Mouse (Mus musculus): ENCODE results near the gene Gorasp1. TPM values are rescaled to one million over a fixed set of nuclear protein-coding genes. Genes with fewer than 3 reads are reported as not detected.

Gene Gorasp1
- polyA plus RNA-seq, 1 experiment from 2014 or later, result 29.9 TPM

DNA sequence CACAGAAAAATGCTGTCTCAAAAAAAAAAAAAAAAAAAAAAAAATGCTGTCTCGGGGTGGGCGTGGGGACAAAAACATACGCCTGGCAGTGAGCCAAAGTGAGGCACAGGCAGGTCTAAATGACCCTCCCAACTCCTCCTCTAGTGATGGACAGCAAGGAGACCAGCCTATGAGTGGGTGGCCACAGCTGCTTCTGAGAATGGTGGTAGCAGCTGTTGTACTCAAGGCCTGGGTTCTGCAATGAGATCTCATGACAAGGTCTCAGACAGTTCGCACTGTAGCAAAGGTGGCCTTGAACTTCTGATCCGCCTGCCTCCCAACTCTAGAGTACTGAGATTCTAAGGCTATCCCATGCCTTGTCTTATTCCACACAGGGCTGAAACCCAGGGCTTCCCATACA lies 4.0 kb upstream of the Gorasp1 start:
- WGBS, result 91% methylated on average over 5 of the region's 5 CpGs
- no peaks in the 10 kb centered on the region for H3K27me3 ChIP-seq (ENCODE audit: poor library complexity, severe bottlenecking)
- no peak overlapping the region for H3K4me3 ChIP-seq
- peaks cover 27% of the 10 kb centered on the region for H3K4me1 ChIP-seq
- H3K27ac ChIP-seq, result no peak overlapping the region
- no peaks in the 10 kb centered on the region for H3K36me3 ChIP-seq (replicated peaks)
- no peaks in the 10 kb centered on the region for H3K9me3 ChIP-seq
- no peak for DNase-seq (ENCODE audit: extremely low spot score, low spot score)

DNA sequence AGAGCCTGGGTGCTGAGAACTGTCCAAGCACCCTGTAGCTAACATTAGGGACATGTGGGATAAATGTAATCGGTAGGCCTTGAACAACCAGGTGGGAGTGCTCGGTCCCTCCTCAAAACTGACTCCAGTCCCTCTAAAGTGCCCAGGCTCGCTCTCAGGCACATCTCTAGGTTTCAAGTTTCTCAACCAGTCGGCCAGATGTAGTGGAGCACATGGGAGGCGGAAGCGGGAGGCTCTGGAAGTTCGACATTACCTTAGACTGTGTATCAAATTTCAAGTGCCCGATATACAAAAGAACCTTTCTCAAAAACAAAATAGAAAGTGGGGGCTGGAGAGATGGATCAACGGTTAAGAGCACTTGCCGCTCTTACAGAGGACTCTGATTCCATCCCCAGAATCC lies 2.3 kb upstream of the Gorasp1 start:
- DNase-seq (ENCODE audit: extremely low spot score, low spot score), result no peak
- 74% methylated on average over 10 of the region's 10 CpGs for WGBS
- peaks cover 31% of the 10 kb centered on the region for H3K4me1 ChIP-seq
- H3K27ac ChIP-seq, result no peak overlapping the region
- H3K27me3 ChIP-seq (ENCODE audit: poor library complexity, severe bottlenecking), result no peaks in the 10 kb centered on the region
- no peaks in the 10 kb centered on the region for H3K9me3 ChIP-seq
- peaks cover 10% of the 10 kb centered on the region; the same call in 1 of the 2 replicates for H3K36me3 ChIP-seq (replicated peaks)
- H3K4me3 ChIP-seq, result no peak overlapping the region

DNA sequence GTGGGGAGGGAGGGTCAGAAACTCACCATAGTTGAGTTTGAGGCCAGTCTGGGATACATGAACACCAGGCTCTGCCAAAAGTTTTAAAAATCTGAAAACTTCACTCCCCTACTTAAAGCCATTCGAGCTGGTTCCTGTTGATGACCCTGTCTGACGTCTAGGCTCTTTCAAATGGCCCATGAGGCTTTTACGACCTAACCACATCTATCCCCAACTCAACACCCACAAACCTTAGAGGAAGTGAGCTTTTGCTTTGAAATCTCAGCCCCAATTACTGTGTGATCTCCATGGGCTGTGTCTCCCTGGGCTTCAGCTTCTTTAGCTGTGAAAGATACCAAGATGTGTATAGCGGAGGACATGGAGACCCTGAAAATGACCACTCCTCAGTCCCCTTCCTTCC lies 1.1 kb upstream of the Gorasp1 start:
- H3K27me3 ChIP-seq (ENCODE audit: poor library complexity, severe bottlenecking), result no peaks in the 10 kb centered on the region
- H3K4me3 ChIP-seq, result no peak overlapping the region
- no peaks in the 10 kb centered on the region for H3K9me3 ChIP-seq
- peaks cover 29% of the 10 kb centered on the region for H3K4me1 ChIP-seq
- DNase-seq (ENCODE audit: extremely low spot score, low spot score), result no peak
- 88% methylated on average over 4 of the region's 4 CpGs for WGBS
- peaks cover 10% of the 10 kb centered on the region; the same call in 1 of the 2 replicates for H3K36me3 ChIP-seq (replicated peaks)
- no peak overlapping the region for H3K27ac ChIP-seq

DNA sequence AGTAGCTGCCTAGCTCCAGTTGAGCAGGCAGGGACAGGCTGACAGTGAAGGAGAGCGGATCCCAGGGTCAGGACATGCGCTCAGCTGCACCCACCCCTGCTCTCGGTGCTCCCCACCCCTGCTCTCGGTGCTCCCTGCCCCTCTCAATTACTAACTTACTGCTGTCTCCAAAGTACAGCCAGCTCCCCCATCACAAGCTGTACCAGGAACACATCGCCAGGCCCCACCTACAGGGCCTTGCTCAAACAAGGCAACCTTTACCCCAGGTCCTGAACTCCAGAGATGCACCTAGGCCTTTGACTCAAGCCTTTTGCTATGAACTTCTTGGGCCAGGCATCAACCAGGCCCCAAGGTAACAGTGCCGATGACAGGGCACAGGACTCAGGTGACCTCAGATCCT lies 3.7 kb downstream of the Gorasp1 start:
- Histone ChIP-seq H3K27ac (no peak overlapping the region), H3K9me3 (no peaks in the 10 kb centered on the region), H3K4me1 (peaks cover 22% of the 10 kb centered on the region), H3K4me3 (no peak overlapping the region), H3K36me3 (replicated peaks) (peaks cover 56% of the 10 kb centered on the region), H3K27me3 (ENCODE audit: poor library complexity, severe bottlenecking) (no peaks in the 10 kb centered on the region)
- DNase-seq (ENCODE audit: extremely low spot score, low spot score), result no peak
- 95% methylated on average over 6 of the region's 6 CpGs for WGBS

DNA sequence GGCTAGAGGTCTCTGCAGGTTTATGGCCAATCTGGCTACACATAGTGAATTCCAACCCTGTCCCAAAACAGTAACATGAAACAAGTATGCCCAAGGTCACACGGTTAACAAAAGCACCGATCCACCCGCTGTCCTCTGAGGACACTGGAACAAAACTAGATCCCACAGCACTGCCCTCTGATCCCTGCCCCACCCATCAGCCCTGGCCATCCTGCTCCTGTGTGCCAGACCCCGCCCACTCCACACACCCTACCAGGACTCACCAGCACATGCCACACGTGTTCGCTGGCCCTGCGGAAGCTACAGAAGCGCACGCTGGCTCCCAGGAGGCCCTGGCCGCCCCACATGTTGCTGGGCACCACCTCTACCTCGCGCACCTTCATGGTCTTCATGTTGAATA lies 5.0 kb downstream of the Gorasp1 start:
- no peak for DNase-seq (ENCODE audit: extremely low spot score, low spot score)
- no peak overlapping the region for H3K4me3 ChIP-seq
- no peaks in the 10 kb centered on the region for H3K9me3 ChIP-seq
- peaks cover 13% of the 10 kb centered on the region for H3K4me1 ChIP-seq
- WGBS, result 94% methylated on average over 12 of the region's 12 CpGs
- H3K27ac ChIP-seq, result no peak overlapping the region
- peaks cover 69% of the 10 kb centered on the region for H3K36me3 ChIP-seq (replicated peaks)
- H3K27me3 ChIP-seq (ENCODE audit: poor library complexity, severe bottlenecking), result no peaks in the 10 kb centered on the region

DNA sequence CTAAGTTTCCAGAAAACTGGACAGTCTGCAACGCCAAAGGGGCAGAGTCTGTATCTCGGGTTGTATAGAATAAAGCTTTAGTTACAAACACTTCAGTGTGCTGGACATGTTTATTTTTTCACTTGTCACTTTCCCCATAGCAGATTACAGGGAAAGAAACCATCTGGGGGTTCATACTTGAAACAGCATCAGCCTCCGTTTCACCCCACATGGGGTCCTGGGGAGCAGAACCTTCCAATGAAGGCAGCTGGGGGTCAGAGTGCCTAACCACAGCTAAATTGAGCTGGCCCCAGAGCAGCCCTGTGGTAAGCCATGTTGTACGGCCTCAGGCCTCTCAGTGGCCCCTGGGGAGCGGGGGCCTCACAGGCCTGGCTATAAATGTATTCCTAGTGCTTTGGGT lies 10.9 kb downstream of the Gorasp1 start:
- DNase-seq (ENCODE audit: extremely low spot score, low spot score), result no peak
- H3K4me3 ChIP-seq, result no peak overlapping the region
- H3K27ac ChIP-seq, result no peak overlapping the region
- H3K4me1 ChIP-seq, result no peaks in the 10 kb centered on the region
- 88% methylated on average over 5 of the region's 5 CpGs for WGBS
- no peaks in the 10 kb centered on the region for H3K27me3 ChIP-seq (ENCODE audit: poor library complexity, severe bottlenecking)
- no peaks in the 10 kb centered on the region for H3K9me3 ChIP-seq
- H3K36me3 ChIP-seq (replicated peaks), result peaks cover 97% of the 10 kb centered on the region

DNA sequence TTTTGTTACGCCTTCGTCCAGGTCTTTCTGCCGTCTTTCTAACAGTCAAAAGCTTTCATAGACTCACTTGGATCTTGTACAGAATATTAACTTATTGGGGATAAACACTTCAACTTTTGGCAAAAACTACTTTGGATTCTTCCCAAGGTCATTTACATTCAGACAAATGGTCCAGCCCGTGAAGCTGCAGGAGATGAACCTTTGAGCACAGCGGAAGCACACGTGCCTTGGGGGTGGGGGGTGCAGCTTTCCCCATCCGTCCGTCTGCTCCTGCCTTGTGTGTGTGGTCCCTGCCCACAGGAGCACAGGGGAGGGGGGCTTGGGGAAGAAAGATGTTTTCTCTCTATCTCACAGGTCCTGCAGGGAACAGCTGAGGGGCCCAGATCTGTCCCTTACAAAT lies 11.6 kb downstream of the Gorasp1 start:
- Histone ChIP-seq H3K9me3 (no peaks in the 10 kb centered on the region), H3K4me1 (no peaks in the 10 kb centered on the region), H3K27ac (no peak overlapping the region), H3K27me3 (ENCODE audit: poor library complexity, severe bottlenecking) (no peaks in the 10 kb centered on the region), H3K4me3 (no peak overlapping the region), H3K36me3 (replicated peaks) (peaks cover 97% of the 10 kb centered on the region)
- WGBS, result 91% methylated on average over 8 of the region's 8 CpGs
- DNase-seq (ENCODE audit: extremely low spot score, low spot score), result no peak

DNA sequence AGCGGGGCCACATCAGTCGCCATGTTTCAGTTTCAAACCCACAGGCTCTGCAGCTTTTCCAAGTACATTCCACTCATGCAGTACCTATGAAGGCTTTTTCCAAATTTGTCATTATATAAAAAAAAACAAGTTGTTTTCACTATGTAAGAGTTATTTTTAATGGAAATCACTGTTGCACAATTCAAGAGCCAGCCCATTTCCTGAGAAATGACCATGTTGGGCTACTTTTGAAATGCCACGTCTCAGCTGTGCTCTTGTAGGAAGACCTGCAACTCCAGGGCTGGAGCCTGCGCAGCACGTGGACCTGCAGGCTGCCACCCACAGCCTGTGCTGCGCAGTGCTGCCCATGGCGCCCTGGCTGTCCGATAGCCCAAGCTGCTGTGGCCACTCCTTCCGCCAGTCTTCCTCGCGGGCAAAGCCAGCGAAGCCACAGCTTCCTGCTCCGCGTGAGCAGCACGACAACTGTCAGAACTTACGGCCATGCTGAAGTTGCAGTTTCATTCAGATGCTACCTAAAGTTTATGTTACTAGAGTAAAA lies 12.2 kb downstream of the Gorasp1 start:
- WGBS, result 96% methylated on average over 16 of the region's 16 CpGs

DNA sequence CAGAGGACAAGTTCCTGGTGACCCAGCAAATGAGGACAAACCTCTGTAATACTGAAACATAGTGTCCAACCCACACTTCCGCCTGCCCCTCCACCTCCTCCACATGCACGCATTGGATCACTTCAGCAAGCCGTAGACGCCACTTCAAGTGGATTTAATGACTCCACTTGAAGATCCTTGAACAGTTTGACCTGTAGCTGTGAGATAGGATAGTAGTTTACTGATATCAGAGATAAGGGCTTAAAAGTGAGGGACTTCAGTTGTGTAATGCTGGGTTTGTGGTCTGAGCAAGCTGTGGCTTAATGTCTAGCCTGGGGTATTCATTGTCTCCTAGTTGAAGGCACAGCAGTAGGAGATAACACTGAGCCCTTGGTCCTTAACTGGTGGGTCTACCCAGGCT lies 13.9 kb downstream of the Gorasp1 start:
- Histone ChIP-seq H3K27me3 (ENCODE audit: poor library complexity, severe bottlenecking) (no peaks in the 10 kb centered on the region), H3K4me3 (no peak overlapping the region), H3K4me1 (no peaks in the 10 kb centered on the region), H3K36me3 (replicated peaks) (peaks cover 97% of the 10 kb centered on the region), H3K9me3 (no peaks in the 10 kb centered on the region), H3K27ac (no peak overlapping the region)
- no peak for DNase-seq (ENCODE audit: extremely low spot score, low spot score)
- 93% methylated on average over 4 of the region's 4 CpGs for WGBS

More for the DNA sequence above, 12.2 kb downstream of the Gorasp1 start:
- DNase-seq (ENCODE audit: extremely low spot score, low spot score), result no peak
- Histone ChIP-seq H3K4me3 (no peak overlapping the region), H3K9me3 (no peaks in the 10 kb centered on the region), H3K4me1 (no peaks in the 10 kb centered on the region), H3K36me3 (replicated peaks) (peaks cover 97% of the 10 kb centered on the region), H3K27ac (no peak overlapping the region), H3K27me3 (ENCODE audit: poor library complexity, severe bottlenecking) (no peaks in the 10 kb centered on the region)

DNA sequence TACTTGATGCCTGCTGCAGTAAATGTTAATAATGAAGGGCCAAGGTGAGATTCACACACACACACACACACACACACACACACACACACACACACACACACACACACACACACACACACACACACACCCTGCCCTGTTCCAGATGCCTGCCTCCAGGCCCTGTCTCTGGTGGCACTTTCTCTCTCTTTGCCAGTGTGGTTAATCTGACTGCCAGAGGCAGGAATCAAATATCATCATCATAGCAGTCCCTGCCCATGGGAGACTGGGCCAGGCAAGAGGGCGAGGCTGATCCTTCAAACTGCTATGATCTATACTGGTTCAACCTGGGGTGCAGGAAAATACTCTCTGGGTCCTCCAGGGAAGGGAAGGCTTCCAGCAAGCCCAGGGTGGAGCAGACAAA lies 17.5 kb downstream of the Gorasp1 start:
- H3K36me3 ChIP-seq (replicated peaks), result peaks cover 96% of the 10 kb centered on the region
- H3K27me3 ChIP-seq (ENCODE audit: poor library complexity, severe bottlenecking), result no peaks in the 10 kb centered on the region
- H3K4me1 ChIP-seq, result no peaks in the 10 kb centered on the region
- no peaks in the 10 kb centered on the region for H3K9me3 ChIP-seq
- no peak overlapping the region for H3K4me3 ChIP-seq
- WGBS, result 93% methylated on average over 1 of the region's 1 CpGs
- no peak overlapping the region; the same call in 1 of the 2 replicates for H3K27ac ChIP-seq
- no peak for DNase-seq (ENCODE audit: extremely low spot score, low spot score)

DNA sequence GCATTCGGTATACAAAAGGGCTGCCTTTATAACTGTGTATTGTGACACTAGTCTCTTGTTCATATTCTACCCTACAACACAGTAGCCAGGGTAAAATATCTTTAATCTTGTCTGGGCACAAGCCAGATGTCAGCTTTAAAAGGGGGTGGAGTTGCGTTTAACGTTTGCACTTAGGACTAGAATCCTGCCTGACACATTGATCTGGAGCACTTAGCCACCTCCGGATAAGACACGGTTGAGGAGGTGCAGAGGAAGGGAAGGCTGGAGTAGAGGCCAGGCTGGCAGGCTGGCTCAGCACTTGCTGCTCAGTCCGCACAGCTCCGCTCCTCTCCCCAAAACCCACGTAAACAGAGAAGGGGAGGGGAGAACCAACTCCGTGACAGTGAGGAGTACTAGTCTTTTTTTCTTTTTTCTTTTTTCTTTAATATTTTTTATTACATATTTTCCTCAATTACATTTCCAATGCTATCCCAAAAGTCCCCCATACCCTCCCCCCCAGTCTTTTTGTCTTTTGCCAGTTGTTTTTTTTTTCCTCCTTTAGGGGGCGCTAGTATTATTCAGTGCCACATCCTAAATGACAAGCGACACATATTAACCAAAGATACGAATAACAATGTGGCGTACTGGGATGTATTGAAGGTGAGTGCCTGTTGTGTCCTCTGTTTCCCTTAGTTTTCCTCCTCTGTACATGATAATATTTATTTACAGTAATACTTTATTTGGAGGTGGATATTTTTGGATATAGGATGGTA lies 24.1 kb downstream of the Gorasp1 start:
- DNase-seq (ENCODE audit: extremely low spot score, low spot score), result no peak
- H3K27me3 ChIP-seq (ENCODE audit: poor library complexity, severe bottlenecking), result no peaks in the 10 kb centered on the region
- H3K27ac ChIP-seq, result no peak overlapping the region
- peaks cover 98% of the 10 kb centered on the region for H3K36me3 ChIP-seq (replicated peaks)
- 79% methylated on average over 13 of the region's 13 CpGs for WGBS
- no peak overlapping the region for H3K4me3 ChIP-seq
- H3K4me1 ChIP-seq, result no peaks in the 10 kb centered on the region
- H3K9me3 ChIP-seq, result no peaks in the 10 kb centered on the region

DNA sequence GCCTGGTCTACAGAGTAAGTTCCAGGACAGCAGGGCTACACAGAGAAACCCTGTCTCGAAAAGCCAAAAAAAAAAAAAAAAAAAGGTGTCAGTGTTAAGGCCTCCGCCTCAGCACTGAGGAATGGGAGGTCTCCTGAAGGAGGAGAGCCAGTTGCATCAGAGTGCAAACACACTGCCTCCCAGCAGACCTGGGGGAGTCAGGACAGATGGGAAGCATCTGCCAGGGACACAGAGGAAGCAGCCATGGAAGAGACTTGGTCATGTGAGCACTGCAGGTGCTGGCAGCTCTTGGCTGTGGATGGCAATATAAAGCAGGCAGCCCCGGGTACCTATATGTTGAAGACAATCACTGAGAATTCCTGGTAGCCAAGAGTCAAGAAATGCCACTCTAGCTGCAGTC lies 27.4 kb downstream of the Gorasp1 start:
- H3K36me3 ChIP-seq (replicated peaks), result peaks cover 99% of the 10 kb centered on the region
- no peaks in the 10 kb centered on the region for H3K9me3 ChIP-seq
- WGBS, result 84% methylated on average over 3 of the region's 3 CpGs
- H3K27ac ChIP-seq, result no peak overlapping the region
- no peaks in the 10 kb centered on the region for H3K27me3 ChIP-seq (ENCODE audit: poor library complexity, severe bottlenecking)
- no peak for DNase-seq (ENCODE audit: extremely low spot score, low spot score)
- H3K4me1 ChIP-seq, result no peaks in the 10 kb centered on the region
- H3K4me3 ChIP-seq, result no peak overlapping the region

DNA sequence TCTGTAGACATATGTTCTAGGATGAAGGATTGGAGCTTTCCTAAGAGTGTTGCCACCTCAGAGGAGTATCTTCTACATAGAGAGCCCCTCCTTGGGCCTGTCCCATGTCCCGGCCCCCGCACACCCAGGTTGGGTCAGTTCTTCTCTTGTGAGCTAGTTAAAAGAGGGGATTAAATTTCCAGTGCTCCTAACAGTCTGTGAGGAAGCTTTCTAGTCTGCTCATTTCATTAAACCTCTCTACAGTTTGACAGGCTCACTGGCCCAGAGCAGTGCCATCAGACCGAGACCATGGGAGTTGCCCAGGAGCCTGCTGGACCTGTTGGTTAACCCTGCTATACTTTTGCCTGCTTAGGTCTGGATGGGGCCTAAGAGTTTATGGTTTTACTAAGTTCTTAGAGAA lies 28.7 kb downstream of the Gorasp1 start:
- 93% methylated on average over 3 of the region's 3 CpGs for WGBS
- no peak overlapping the region for H3K27ac ChIP-seq
- H3K36me3 ChIP-seq (replicated peaks), result peaks cover 99% of the 10 kb centered on the region
- no peaks in the 10 kb centered on the region for H3K27me3 ChIP-seq (ENCODE audit: poor library complexity, severe bottlenecking)
- no peaks in the 10 kb centered on the region for H3K4me1 ChIP-seq
- no peaks in the 10 kb centered on the region for H3K9me3 ChIP-seq
- DNase-seq (ENCODE audit: extremely low spot score, low spot score), result no peak
- no peak overlapping the region for H3K4me3 ChIP-seq

All from forebrain, embryonic 10.5 days (tissue).